Mouse (Mus musculus) CD4-positive naive resting alpha-beta T cell, adult 57 days (primary cell): ENCODE measurements around the gene Selenbp1. TPM values are rescaled to one million over a fixed set of nuclear protein-coding genes. Genes with fewer than 3 reads are reported as not detected.

Experiments used
- total RNA-seq: library from RNA; stranded (reverse); gene quantifications from one replicate; pipeline ENCODE4 v1.2.4, GENCODE M21; 2023

Gene Selenbp1
- 1.6 TPM for total RNA-seq

GRCm38 (mm10) chr3:94932809-94933564 lies at the start of gene Selenbp1:
Gene Selenbp1, plus strand, starts transcription at chr3:94933056.

GRCm38 (mm10) chr3:94886316-94887224 lies 46.3 kb upstream of the Selenbp1 start, which contains the start of gene Psmb4:
Gene Psmb4, minus strand, starts transcription at chr3:94886961.

GRCm38 (mm10) chr3:94953764-94954616 lies 21.1 kb downstream of the Selenbp1 start, which contains the start of gene Rfx5:
Gene Rfx5, plus strand, starts transcription at chr3:94954075.

GRCm38 (mm10) chr3:94974528-94975422 lies 41.9 kb downstream of the Selenbp1 start, which contains the start of gene Pi4kb:
Gene Pi4kb, plus strand, starts transcription at chr3:94974731.

Other genes with a start within 250 kb of the Selenbp1 start
- not detected for gene Selenbp2, start 239.5 kb upstream of the Selenbp1 start, total RNA-seq
- gene Cgn, start 146.6 kb upstream of the Selenbp1 start, total RNA-seq: 0.71 TPM
- gene Pogz, start 95.5 kb upstream of the Selenbp1 start, total RNA-seq: 84.4 TPM
- gene Psmb4, start 46.1 kb upstream of the Selenbp1 start, total RNA-seq: 200 TPM
- gene Rfx5, start 21.0 kb downstream of the Selenbp1 start, total RNA-seq: 30.4 TPM
- 50.0 TPM for gene Pi4kb, start 41.7 kb downstream of the Selenbp1 start, total RNA-seq
- gene Zfp687, start 82.4 kb downstream of the Selenbp1 start, total RNA-seq: 67.3 TPM
- gene Psmd4, start 109.6 kb downstream of the Selenbp1 start, total RNA-seq: 130 TPM
- gene Pip5k1a, start 173.9 kb downstream of the Selenbp1 start, total RNA-seq: 43.9 TPM
- 46.8 TPM for gene Vps72, start 178.0 kb downstream of the Selenbp1 start, total RNA-seq
- 1.7 TPM for gene Tmod4, start 191.4 kb downstream of the Selenbp1 start, total RNA-seq
- gene Scnm1, start 201.0 kb downstream of the Selenbp1 start, total RNA-seq: 91.4 TPM
- gene Lysmd1, start 201.0 kb downstream of the Selenbp1 start, total RNA-seq: 6.5 TPM
- 102 TPM for gene Tnfaip8l2, start 209.3 kb downstream of the Selenbp1 start, total RNA-seq
- 2.5 TPM for gene Sema6c, start 227.4 kb downstream of the Selenbp1 start, total RNA-seq